10 mouse cellular contexts compared by ENCODE assay signal in the genomic region with DNA sequence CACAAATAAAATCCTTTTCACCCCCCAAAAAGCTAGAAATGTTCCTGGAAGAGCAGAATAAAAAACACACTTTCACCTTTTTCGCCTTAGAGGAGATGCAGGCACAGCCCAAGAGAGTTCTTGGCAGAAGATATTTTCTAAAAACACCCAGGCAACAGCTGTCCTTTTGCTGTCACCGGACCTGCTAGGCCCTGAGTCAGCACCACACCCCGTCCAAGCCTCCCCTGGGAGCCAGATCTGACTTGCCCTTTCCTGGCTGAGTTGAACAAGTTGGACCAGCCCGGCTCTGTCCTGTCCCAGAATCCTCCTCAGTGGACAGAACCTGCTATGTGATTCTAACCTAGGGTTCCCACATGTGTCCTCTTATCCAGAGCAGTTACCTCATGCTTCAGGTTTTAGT. TPM values are rescaled to one million over a fixed set of nuclear protein-coding genes. Genes with fewer than 3 reads are reported as not detected.
DNase-seq lines count a peak whose midpoint lies in the region; ATAC-seq and TF ChIP-seq lines count a peak whose summit lies in the region.
"Had no signal": no experiment of that assay in that cellular context is flagged by ENCODE, and none has a peak within 500 bp of the region (broad histone marks: within the 10 kb centered on the region; RNA-seq: fewer than 3 reads in every experiment).

No protein-coding gene starts in this region.

- TF ChIP-seq RAD21 in CH12.LX (IDR thresholded peaks at IDR 0.05; ENCODE audit: low read depth, low read length), result no peak

- H3K4me3 ChIP-seq in CH12.LX (replicated peaks in 1 of 3; ENCODE audit: low read depth in 2 of 3, low read length in 2 of 3, poor library complexity in 1 of 3), result no peak overlapping the region
- no peak overlapping the region for H3K4me3 ChIP-seq in midbrain, embryonic 14.5 days (replicated peaks; ENCODE audit: low read depth, low read length)
- H3K4me3 ChIP-seq in forebrain, embryonic 15.5 days, result no peak overlapping the region
- H3K4me3 ChIP-seq: midbrain, embryonic 13.5 days had no signal

- TF ChIP-seq POLR2A in CH12.LX (IDR thresholded peaks at IDR 0.05; ENCODE audit: low read depth, low read length), result no peak

- 84% methylated on average over 4 of the region's 4 CpGs for WGBS in midbrain, embryonic 14.5 days
- WGBS in forebrain, embryonic 15.5 days, result 68% methylated on average over 4 of the region's 4 CpGs

- H3K27me3 ChIP-seq in CH12.LX (replicated peaks), result no peaks in the 10 kb centered on the region
- H3K27me3 ChIP-seq in midbrain, embryonic 14.5 days (ENCODE audit: control insufficient read depth, insufficient read depth, low read length), result no peaks in the 10 kb centered on the region
- H3K27me3 ChIP-seq in forebrain, embryonic 15.5 days, result no peaks in the 10 kb centered on the region
- H3K27me3 ChIP-seq: midbrain, embryonic 13.5 days had no signal

- no peaks in the 10 kb centered on the region for H3K9me3 ChIP-seq in CH12.LX (replicated peaks; ENCODE audit: low read length)
- H3K9me3 ChIP-seq in midbrain, embryonic 14.5 days (ENCODE audit: control insufficient read depth, low read length), result no peaks in the 10 kb centered on the region
- H3K9me3 ChIP-seq in forebrain, embryonic 15.5 days, result no peaks in the 10 kb centered on the region
- H3K9me3 ChIP-seq: midbrain, embryonic 13.5 days had no signal

- no peaks in the 10 kb centered on the region for H3K36me3 ChIP-seq in CH12.LX (replicated peaks in 1 of 2; ENCODE audit: control insufficient read depth in 1 of 2, insufficient read depth in 1 of 2, low read length in 1 of 2)
- no peaks in the 10 kb centered on the region for H3K36me3 ChIP-seq in midbrain, embryonic 14.5 days (ENCODE audit: control insufficient read depth, insufficient read depth, low read length)
- no peaks in the 10 kb centered on the region for H3K36me3 ChIP-seq in forebrain, embryonic 15.5 days
- H3K36me3 ChIP-seq: midbrain, embryonic 13.5 days had no signal

- no peak overlapping the region for H3K4me2 ChIP-seq in CH12.LX (ENCODE audit: insufficient read depth, low read depth, poor library complexity, severe bottlenecking)
- no peak overlapping the region for H3K4me2 ChIP-seq in midbrain, embryonic 14.5 days (ENCODE audit: low read length)
- no peak overlapping the region for H3K4me2 ChIP-seq in forebrain, embryonic 15.5 days (replicated peaks)
- H3K4me2 ChIP-seq: midbrain, embryonic 13.5 days had no signal

- peak; percentile 54 for DNase-seq in adrenal gland, adult 2 months
- no peak for DNase-seq in adrenal gland, adult 8-10 months
- no peak for DNase-seq in CH12.LX (ENCODE audit: extremely low read depth)
- DNase-seq in gastrocnemius, postnatal 25 days, result peak; percentile 90
- peak; percentile 15 for DNase-seq in lung, postnatal 36 days
- DNase-seq in midbrain, embryonic 14.5 days, result no peak
- DNase-seq: kidney, adult 18-20 months had no signal

- H3K4me1 ChIP-seq in CH12.LX (ENCODE audit: control insufficient read depth in 1 of 2, insufficient read depth in 2 of 2), result peaks cover 7 to 16% of the 10 kb centered on the region in 2 experiments; a peak in 2 of 4 replicates
- H3K4me1 ChIP-seq in midbrain, embryonic 14.5 days (ENCODE audit: control insufficient read depth, insufficient read depth, low read length), result no peaks in the 10 kb centered on the region
- H3K4me1 ChIP-seq in forebrain, embryonic 15.5 days, result no peaks in the 10 kb centered on the region
- H3K4me1 ChIP-seq: midbrain, embryonic 13.5 days had no signal

- dilution Hi-C loops in CH12.LX (cut with MboI; ENCODE audit: extremely low pct_ligation_motif_present, extremely low pct_unique_long_range_greater_than_20kb, low sequenced_read_pairs), result no loop called here

- no peaks in the 10 kb centered on the region for H3K79me2 ChIP-seq in CH12.LX (replicated peaks; ENCODE audit: control insufficient read depth, extremely low read depth, insufficient read depth, poor library complexity, severe bottlenecking)

- no peak for TF ChIP-seq CTCF in CH12.LX (conservative IDR thresholded peaks at IDR 0.05 in 1 of 2, IDR thresholded peaks at IDR 0.05 in 1 of 2; ENCODE audit: low read depth in 2 of 2, low read length in 2 of 2)

- ATAC-seq in megakaryocyte progenitor cell, adult 5-6 weeks (replicated peaks; ENCODE audit: poor library complexity), result no peak; the same call in 1 of the 2 replicates
- ATAC-seq in midbrain, embryonic 14.5 days (ENCODE audit: low FRiP score, low TSS enrichment), result no peak
- ATAC-seq in forebrain, embryonic 15.5 days (replicated peaks), result no peak
- ATAC-seq: midbrain, embryonic 13.5 days had no signal

- no peak overlapping the region for H3K9ac ChIP-seq in CH12.LX (ENCODE audit: insufficient read depth, low read depth)
- no peak overlapping the region for H3K9ac ChIP-seq in midbrain, embryonic 14.5 days (replicated peaks; ENCODE audit: low read length)
- H3K9ac ChIP-seq in forebrain, embryonic 15.5 days (replicated peaks), result no peak overlapping the region
- H3K9ac ChIP-seq: midbrain, embryonic 13.5 days had no signal

- in situ Hi-C loops in CH12.LX (cut with MboI; ENCODE audit: low pct_ligation_motif_present, low pct_unique_long_range_greater_than_20kb, low sequenced_read_pairs), result no loop called here

- no peak for TF ChIP-seq EP300 in CH12.LX (IDR thresholded peaks at IDR 0.05; ENCODE audit: low read length)

- no peak overlapping the region for H3K27ac ChIP-seq in CH12.LX (ENCODE audit: insufficient read depth, low read depth)
- no peak overlapping the region for H3K27ac ChIP-seq in midbrain, embryonic 14.5 days (replicated peaks; ENCODE audit: low read depth, low read length)
- no peak overlapping the region for H3K27ac ChIP-seq in forebrain, embryonic 15.5 days (replicated peaks)
- H3K27ac ChIP-seq: midbrain, embryonic 13.5 days had no signal

TF ChIP-seq in CH12.LX, 34 proteins besides CTCF, POLR2A, EP300 and RAD21 (continues in another document):
- no peak for TF ChIP-seq TCF12 (IDR thresholded peaks at IDR 0.05; ENCODE audit: low read depth, low read length)
- TF ChIP-seq ZC3H11A (IDR thresholded peaks at IDR 0.05; ENCODE audit: low read depth, low read length), result no peak
- TF ChIP-seq MEF2A (IDR thresholded peaks at IDR 0.05; ENCODE audit: borderline replicate concordance, low read depth, low read length), result no peak
- no peak for TF ChIP-seq JUND (conservative IDR thresholded peaks at IDR 0.05; ENCODE audit: low read depth, low read length)
- TF ChIP-seq POLR2AphosphoS2 (IDR thresholded peaks at IDR 0.05; ENCODE audit: low read depth, low read length), result no peak
- TF ChIP-seq BHLHE40 (IDR thresholded peaks at IDR 0.05; ENCODE audit: low read depth, low read length), result peak; percentile 13; the same call in 1 of the 2 replicates
- no peak for TF ChIP-seq E2F4 (IDR thresholded peaks at IDR 0.05; ENCODE audit: insufficient replicate concordance, low read depth, low read length)
- no peak for TF ChIP-seq IRF4 (IDR thresholded peaks at IDR 0.05; ENCODE audit: low read depth, low read length)
- no peak for TF ChIP-seq NELFE (IDR thresholded peaks at IDR 0.05; ENCODE audit: low read depth, low read length)
- peak; percentile 49 for TF ChIP-seq ETS1 (conservative IDR thresholded peaks at IDR 0.05; ENCODE audit: low read depth, low read length)
- TF ChIP-seq CHD2 (IDR thresholded peaks at IDR 0.05; ENCODE audit: low read length), result no peak
- TF ChIP-seq SIN3A (IDR thresholded peaks at IDR 0.05; ENCODE audit: low read length), result no peak
- no peak for TF ChIP-seq USF2 (conservative IDR thresholded peaks at IDR 0.05; ENCODE audit: low read depth, low read length)
- no peak for TF ChIP-seq ELF1 (IDR thresholded peaks at IDR 0.05; ENCODE audit: low read depth, low read length)
- TF ChIP-seq HCFC1 (IDR thresholded peaks at IDR 0.05; ENCODE audit: low read depth, low read length), result no peak
- no peak for TF ChIP-seq KAT2A (IDR thresholded peaks at IDR 0.05; ENCODE audit: insufficient replicate concordance, low read length)
- no peak for TF ChIP-seq CHD1 (IDR thresholded peaks at IDR 0.05; ENCODE audit: low read depth, low read length)
- no peak for TF ChIP-seq RCOR1 (conservative IDR thresholded peaks at IDR 0.05; ENCODE audit: low read depth, low read length)
- no peak for TF ChIP-seq SMC3 (IDR thresholded peaks at IDR 0.05; ENCODE audit: low read depth, low read length)
- TF ChIP-seq NRF1 (IDR thresholded peaks at IDR 0.05; ENCODE audit: low read depth, low read length), result no peak
- peak; percentile 68; the same call in 1 of the 2 replicates for TF ChIP-seq MAFK (IDR thresholded peaks at IDR 0.05; ENCODE audit: insufficient replicate concordance, low read length)
- TF ChIP-seq TBP (conservative IDR thresholded peaks at IDR 0.05; ENCODE audit: low read depth, low read length), result no peak
- TF ChIP-seq ZMIZ1 (IDR thresholded peaks at IDR 0.05; ENCODE audit: low read depth, low read length), result no peak
- no peak for TF ChIP-seq UBTF (IDR thresholded peaks at IDR 0.05; ENCODE audit: low read depth, low read length)

RNA-seq across cellular contexts. Expression of gene Rab10, which starts 9.6 kb away (rescaled TPM):
- total RNA-seq in adrenal gland, adult 2 months (2021), result 100 to 1,000 TPM; 195 to 206 TPM
- 60.6 and 65.6 TPM in 2 replicates for polyA plus RNA-seq in adrenal gland, adult 2 months (2012; rRNA removed)
- total RNA-seq in adrenal gland, adult 8-10 months (2022), result 100 to 1,000 TPM; 179 to 239 (median 190) TPM
- 60.1 and 68.2 TPM in 2 replicates for total RNA-seq in CH12.LX (2012; rRNA removed)
- 91.8 and 109 TPM in 2 replicates for total RNA-seq in CH12.LX (2014; rRNA removed)
- polyA plus RNA-seq in CH12.LX (2012; ENCODE audit: insufficient read length, low read depth), result 108 and 111 TPM in 2 replicates
- total RNA-seq in gastrocnemius, postnatal 25 days (2021), result 100 to 1,000 TPM; 218 to 239 TPM
- 93.9 and 100 TPM in 2 replicates for total RNA-seq in megakaryocyte progenitor cell, adult 5-6 weeks (2015)
- total RNA-seq in megakaryocyte progenitor cell, adult 5-6 weeks (2017), result 89.1 and 113 TPM in 2 replicates
- polyA plus RNA-seq in midbrain, embryonic 14.5 days (2014; fragmentation: Nextera tagmentation; extraction: Ambion mirVana), result 145 and 176 TPM in 2 replicates
- polyA plus RNA-seq in forebrain, embryonic 15.5 days (2015; fragmentation: Nextera tagmentation; extraction: Ambion mirVana), result 142 and 149 TPM in 2 replicates

RNA-seq across cellular contexts. Expression of gene Kif3c, which starts 45.6 kb away (rescaled TPM):
- 10 to 100 TPM; 17.5 to 26.9 TPM for total RNA-seq in adrenal gland, adult 2 months (2021)
- 11.3 and 21.2 TPM in 2 replicates for polyA plus RNA-seq in adrenal gland, adult 2 months (2012; rRNA removed)
- total RNA-seq in adrenal gland, adult 8-10 months (2022), result 10 to 100 TPM; 32.7 to 53.6 (median 38.6) TPM
- total RNA-seq in CH12.LX (2012; rRNA removed), result 3.6 and 5.5 TPM in 2 replicates
- 2.8 and 3.5 TPM in 2 replicates for total RNA-seq in CH12.LX (2014; rRNA removed)
- 5.7 and 5.9 TPM in 2 replicates for polyA plus RNA-seq in CH12.LX (2012; ENCODE audit: insufficient read length, low read depth)
- 10 to 100 TPM; 11.3 to 13.2 TPM for total RNA-seq in gastrocnemius, postnatal 25 days (2021)
- 2.0 and 2.2 TPM in 2 replicates for total RNA-seq in megakaryocyte progenitor cell, adult 5-6 weeks (2015)
- total RNA-seq in megakaryocyte progenitor cell, adult 5-6 weeks (2017), result 1.4 and 1.6 TPM in 2 replicates
- polyA plus RNA-seq in midbrain, embryonic 14.5 days (2014; fragmentation: Nextera tagmentation; extraction: Ambion mirVana), result 72.0 and 78.2 TPM in 2 replicates
- 104 and 106 TPM in 2 replicates for polyA plus RNA-seq in forebrain, embryonic 15.5 days (2015; fragmentation: Nextera tagmentation; extraction: Ambion mirVana)

Comparison
In these comparisons a context has a peak if more than half of its experiments do, and no peak if none do; other contexts are left out.
1. DNase-seq: peak in adrenal gland, adult 2 months (single experiment), gastrocnemius, postnatal 25 days (single experiment) and lung, postnatal 36 days (single experiment); none in adrenal gland, adult 8-10 months (single experiment), CH12.LX (single experiment) and midbrain, embryonic 14.5 days (single experiment).